Mouse (Mus musculus): ENCODE results near the gene Ccr10. TPM values are rescaled to one million over a fixed set of nuclear protein-coding genes. Genes with fewer than 3 reads are reported as not detected.
"Not testable (repeated sequence)": the region's sequence is repeated elsewhere in the genome, so short reads cannot be mapped to it uniquely, and the experiment has no call there.

Ccr10 gene
- polyA plus RNA-seq, 1 experiment: 0.02 TPM

- Histone ChIP-seq H3K36me3 (ENCODE audit: control insufficient read depth) (no peaks in the 10 kb centered on the region), H3K4me1 (ENCODE audit: control insufficient read depth) (peaks cover 5% of the 10 kb centered on the region), H3K9me3 (ENCODE audit: control insufficient read depth, low read length) (no peaks in the 10 kb centered on the region), H3K4me3 (replicated peaks) (no peak overlapping the region), H3K27me3 (ENCODE audit: control insufficient read depth) (peaks cover 49% of the 10 kb centered on the region)
- TF ChIP-seq GATA1 (IDR thresholded peaks at IDR 0.05; ENCODE audit: low read length): no peak
- TF ChIP-seq TAL1 (IDR thresholded peaks at IDR 0.05; ENCODE audit: low read length): no peak
These were observed 38.2 kb downstream of the Ccr10 start for GRCm38 (mm10) chr11:101137000-101137399.

- Histone ChIP-seq H3K36me3 (ENCODE audit: control insufficient read depth) (no peaks in the 10 kb centered on the region), H3K4me3 (replicated peaks) (no peak overlapping the region), H3K4me1 (ENCODE audit: control insufficient read depth) (peaks cover 22% of the 10 kb centered on the region), H3K9me3 (ENCODE audit: control insufficient read depth, low read length) (peaks cover 2% of the 10 kb centered on the region), H3K27me3 (ENCODE audit: control insufficient read depth) (peaks cover 25% of the 10 kb centered on the region)
- TF ChIP-seq GATA1 (IDR thresholded peaks at IDR 0.05; ENCODE audit: low read length): no peak
- no peak for TF ChIP-seq TAL1 (IDR thresholded peaks at IDR 0.05; ENCODE audit: low read length)
These were observed 40.9 kb downstream of the Ccr10 start for GRCm38 (mm10) chr11:101134217-101134865.

GRCm38 (mm10) chr11:101133037-101133436, 42.2 kb downstream of the Ccr10 start:
- Histone ChIP-seq H3K36me3 (ENCODE audit: control insufficient read depth) (no peaks in the 10 kb centered on the region), H3K9me3 (ENCODE audit: control insufficient read depth, low read length) (peaks cover 2% of the 10 kb centered on the region), H3K4me1 (ENCODE audit: control insufficient read depth) (peaks cover 19% of the 10 kb centered on the region), H3K27me3 (ENCODE audit: control insufficient read depth) (peaks cover 17% of the 10 kb centered on the region), H3K4me3 (replicated peaks) (no peak overlapping the region)
- TF ChIP-seq GATA1 (IDR thresholded peaks at IDR 0.05; ENCODE audit: low read length) (no peak), TAL1 (IDR thresholded peaks at IDR 0.05; ENCODE audit: low read length) (no peak)

GRCm38 (mm10) chr11:101131701-101132100, 43.5 kb downstream of the Ccr10 start:
- Histone ChIP-seq H3K4me3 (replicated peaks) (no peak overlapping the region), H3K4me1 (ENCODE audit: control insufficient read depth) (peaks cover 19% of the 10 kb centered on the region), H3K27me3 (ENCODE audit: control insufficient read depth) (peaks cover 9% of the 10 kb centered on the region), H3K9me3 (ENCODE audit: control insufficient read depth, low read length) (peaks cover 5% of the 10 kb centered on the region), H3K36me3 (ENCODE audit: control insufficient read depth) (peaks cover 7% of the 10 kb centered on the region)
- no peak for TF ChIP-seq GATA1 (IDR thresholded peaks at IDR 0.05; ENCODE audit: low read length)
- TF ChIP-seq TAL1 (IDR thresholded peaks at IDR 0.05; ENCODE audit: low read length): no peak

- TF ChIP-seq GATA1 (IDR thresholded peaks at IDR 0.05; ENCODE audit: low read length): no peak
- 0 out of 3 replicates have a peak, but pooled peaks have one; percentile 18 for TF ChIP-seq TAL1 (IDR thresholded peaks at IDR 0.05; ENCODE audit: low read length)
- Histone ChIP-seq H3K4me1 (ENCODE audit: control insufficient read depth) (peaks cover 19% of the 10 kb centered on the region), H3K9me3 (ENCODE audit: control insufficient read depth, low read length) (peaks cover 8% of the 10 kb centered on the region), H3K4me3 (replicated peaks) (no peak overlapping the region), H3K36me3 (ENCODE audit: control insufficient read depth) (peaks cover 12% of the 10 kb centered on the region), H3K27me3 (ENCODE audit: control insufficient read depth) (peaks cover 9% of the 10 kb centered on the region)
These were observed 44.1 kb downstream of the Ccr10 start for GRCm38 (mm10) chr11:101131187-101131586.

GRCm38 (mm10) chr11:101130056-101130756, 45.0 kb downstream of the Ccr10 start:
- TF ChIP-seq GATA1 (IDR thresholded peaks at IDR 0.05; ENCODE audit: low read length) (no peak), TAL1 (IDR thresholded peaks at IDR 0.05; ENCODE audit: low read length) (no peak)
- Histone ChIP-seq H3K4me3 (replicated peaks) (no peak overlapping the region), H3K4me1 (ENCODE audit: control insufficient read depth) (peaks cover 19% of the 10 kb centered on the region), H3K36me3 (ENCODE audit: control insufficient read depth) (peaks cover 22% of the 10 kb centered on the region), H3K9me3 (ENCODE audit: control insufficient read depth, low read length) (peaks cover 8% of the 10 kb centered on the region), H3K27me3 (ENCODE audit: control insufficient read depth) (peaks cover 9% of the 10 kb centered on the region)

GRCm38 (mm10) chr11:101128996-101129577, 46.2 kb downstream of the Ccr10 start:
- Histone ChIP-seq H3K27me3 (ENCODE audit: control insufficient read depth) (peaks cover 6% of the 10 kb centered on the region), H3K4me1 (ENCODE audit: control insufficient read depth) (peaks cover 19% of the 10 kb centered on the region), H3K9me3 (ENCODE audit: control insufficient read depth, low read length) (peaks cover 8% of the 10 kb centered on the region), H3K4me3 (replicated peaks) (no peak overlapping the region), H3K36me3 (ENCODE audit: control insufficient read depth) (peaks cover 33% of the 10 kb centered on the region)
- TF ChIP-seq TAL1 (IDR thresholded peaks at IDR 0.05; ENCODE audit: low read length) (no peak), GATA1 (IDR thresholded peaks at IDR 0.05; ENCODE audit: low read length) (no peak)

- H3K36me3 ChIP-seq (ENCODE audit: control insufficient read depth): peaks cover 53% of the 10 kb centered on the region
- H3K27me3 ChIP-seq (ENCODE audit: control insufficient read depth): peaks cover 6% of the 10 kb centered on the region
- H3K4me1 ChIP-seq (ENCODE audit: control insufficient read depth): peaks cover 24% of the 10 kb centered on the region
- H3K4me3 ChIP-seq (replicated peaks): no peak overlapping the region
- H3K9me3 ChIP-seq (ENCODE audit: control insufficient read depth, low read length): peaks cover 8% of the 10 kb centered on the region
- no peak for TF ChIP-seq TAL1 (IDR thresholded peaks at IDR 0.05; ENCODE audit: low read length)
- TF ChIP-seq GATA1 (IDR thresholded peaks at IDR 0.05; ENCODE audit: low read length): no peak
These were observed 48.2 kb downstream of the Ccr10 start for GRCm38 (mm10) chr11:101127075-101127474.

GRCm38 (mm10) chr11:101125008-101125407, 50.2 kb downstream of the Ccr10 start:
- Histone ChIP-seq H3K36me3 (ENCODE audit: control insufficient read depth) (peaks cover 63% of the 10 kb centered on the region), H3K4me1 (ENCODE audit: control insufficient read depth) (peaks cover 27% of the 10 kb centered on the region)
- H3K4me3 ChIP-seq (replicated peaks); H3K9me3 ChIP-seq (ENCODE audit: control insufficient read depth, low read length); H3K27me3 ChIP-seq (ENCODE audit: control insufficient read depth): not testable (repeated sequence)

- Histone ChIP-seq H3K4me1 (ENCODE audit: control insufficient read depth) (peaks cover 26% of the 10 kb centered on the region), H3K36me3 (ENCODE audit: control insufficient read depth) (peaks cover 63% of the 10 kb centered on the region)
- H3K4me3 ChIP-seq (replicated peaks): not testable (repeated sequence)
These were observed 50.7 kb downstream of the Ccr10 start for GRCm38 (mm10) chr11:101124494-101124893.

More at GRCm38 (mm10) chr11:101124494-101124893, 50.7 kb downstream of the Ccr10 start:
- H3K9me3 ChIP-seq (ENCODE audit: control insufficient read depth, low read length); H3K27me3 ChIP-seq (ENCODE audit: control insufficient read depth): not testable (repeated sequence)

Measured in erythroblast, embryonic 14.5 days (primary cell).